Mouse (Mus musculus): ENCODE measurements at regions not wholly inside any gene's neighbourhood (a gene's known extent, or its start where the extent isn't known, plus 50 kb on each side); places are given as distances from the start of the nearest gene placed in this dataset.

DNA sequence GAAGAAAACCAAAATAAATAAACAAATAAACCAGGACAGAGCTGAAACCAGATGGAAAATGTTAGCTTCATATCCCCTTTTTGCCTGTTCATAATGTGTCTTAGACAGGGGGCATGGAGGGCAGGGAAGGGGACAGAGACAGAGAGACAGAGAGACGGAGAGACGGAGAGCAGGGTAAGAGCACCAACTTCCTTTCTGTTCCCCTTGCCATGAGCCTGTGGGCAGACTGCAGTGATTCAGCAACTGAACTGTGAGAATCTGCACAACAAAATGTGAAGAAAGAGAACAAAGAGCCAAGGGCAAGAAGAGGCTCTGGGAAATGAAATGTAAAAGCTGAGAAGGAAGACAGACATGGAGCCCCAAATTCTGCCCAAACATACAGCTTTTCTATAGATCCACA is 161.1 kb downstream of the Cpe start:
- TF ChIP-seq MYOG (IDR thresholded peaks at IDR 0.05; ENCODE audit: control insufficient read depth, extremely low read depth, insufficient read length) (no peak), MYOD1 (IDR thresholded peaks at IDR 0.05; ENCODE audit: control insufficient read depth, insufficient read length, low read depth) (no peak), CTCF (IDR thresholded peaks at IDR 0.05; ENCODE audit: control insufficient read depth, insufficient read depth, insufficient read length) (no peak)
